In the genomic region with DNA sequence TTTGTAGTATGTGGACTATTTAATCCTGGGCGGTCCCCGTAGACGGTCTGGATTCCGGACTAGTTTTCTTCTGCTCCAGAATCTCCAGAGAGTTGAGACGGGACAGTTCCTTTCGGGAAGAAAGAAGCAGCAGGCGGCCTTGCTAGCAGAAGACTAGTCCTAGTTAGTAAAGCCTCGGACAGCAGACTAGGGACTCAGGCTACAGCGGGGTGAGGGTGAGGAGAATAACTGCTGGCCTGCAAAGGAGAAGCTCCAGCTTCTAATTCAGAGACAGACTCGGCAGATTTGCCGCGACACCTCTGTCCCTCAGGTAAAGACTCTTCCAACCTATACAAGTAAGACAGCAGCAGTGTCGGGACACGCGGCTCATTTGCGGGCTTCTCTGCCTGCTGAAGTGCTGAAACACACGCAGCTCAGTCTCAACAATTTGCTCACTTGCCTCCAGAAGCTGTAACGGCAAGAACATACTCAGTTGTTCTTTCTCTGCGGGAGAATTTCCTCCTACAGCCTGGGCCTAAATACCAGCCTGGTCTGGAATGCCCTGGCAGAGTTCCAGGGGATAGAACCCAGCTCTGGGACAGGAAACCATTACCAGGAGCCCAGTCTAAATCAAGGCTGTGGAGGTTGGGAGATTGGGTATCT, we compare ENCODE assay signal across 9 mouse cellular contexts. TPM values are rescaled to one million over a fixed set of nuclear protein-coding genes. Genes with fewer than 3 reads are reported as not detected.
A peak's percentile ranks its signal among the peaks of the same experiment; 100 is the strongest.
DNase-seq lines count a peak whose midpoint lies in the region; ATAC-seq and TF ChIP-seq lines count a peak whose summit lies in the region.
"Had no signal": no experiment of that assay in that cellular context is flagged by ENCODE, and none has a peak within 500 bp of the region (broad histone marks: within the 10 kb centered on the region; RNA-seq: fewer than 3 reads in every experiment).

No protein-coding gene starts in this region.

- H3K27ac ChIP-seq in gastrocnemius, adult 2 months: no peak overlapping the region
- no peak overlapping the region for H3K27ac ChIP-seq in hindbrain, embryonic 15.5 days (replicated peaks)
- H3K27ac ChIP-seq in midbrain, embryonic 13.5 days: no peak overlapping the region

- peak overlapping the region; percentile 83 for H3K4me2 ChIP-seq in hindbrain, embryonic 15.5 days
- peak overlapping the region; percentile 72 for H3K4me2 ChIP-seq in midbrain, embryonic 13.5 days (replicated peaks)

- intact Hi-C loops in gastrocnemius, adult 2 months (cut with DNase I): no loop called here

- ATAC-seq in hindbrain, embryonic 15.5 days (ENCODE audit: low FRiP score, low read depth): no peak
- no peak; the same call in 1 of the 2 replicates for ATAC-seq in midbrain, embryonic 13.5 days

- no peaks in the 10 kb centered on the region for H3K36me3 ChIP-seq in hindbrain, embryonic 15.5 days
- H3K36me3 ChIP-seq in midbrain, embryonic 13.5 days: no peaks in the 10 kb centered on the region

- peaks cover 17% of the 10 kb centered on the region for H3K4me1 ChIP-seq in hindbrain, embryonic 15.5 days (replicated peaks)
- H3K4me1 ChIP-seq in midbrain, embryonic 13.5 days (replicated peaks): peaks cover 16% of the 10 kb centered on the region

- no peak for DNase-seq in gastrocnemius, adult 2 months
- no peak for DNase-seq in gastrocnemius, postnatal 10 days
- peak; percentile 35 for DNase-seq in embryo, embryonic 10 days (ENCODE audit: low spot score)
- DNase-seq in gastrocnemius, adult 8-10 months (ENCODE audit: low spot score in 2 of 2): no peak
- no peak for DNase-seq in thymus, postnatal 0 days (ENCODE audit: low spot score)
- DNase-seq in adrenal gland, postnatal 14 days: no peak

- TF ChIP-seq CTCF in gastrocnemius, adult 2 months (IDR thresholded peaks at IDR 0.05): no peak

- peaks cover 18% of the 10 kb centered on the region for H3K27me3 ChIP-seq in hindbrain, embryonic 15.5 days
- H3K27me3 ChIP-seq in midbrain, embryonic 13.5 days: peaks cover 58% of the 10 kb centered on the region

- WGBS in hindbrain, embryonic 15.5 days: under 1% methylated on average over 19 of the region's 19 CpGs
- 1% methylated on average over 19 of the region's 19 CpGs for WGBS in midbrain, embryonic 13.5 days

- no peaks in the 10 kb centered on the region for H3K9me3 ChIP-seq in hindbrain, embryonic 15.5 days
- no peaks in the 10 kb centered on the region for H3K9me3 ChIP-seq in midbrain, embryonic 13.5 days

- peak overlapping the region; percentile 64 for H3K4me3 ChIP-seq in gastrocnemius, adult 2 months
- H3K4me3 ChIP-seq in hindbrain, embryonic 15.5 days: peak overlapping the region; percentile 45
- peak overlapping the region; percentile 44 for H3K4me3 ChIP-seq in midbrain, embryonic 13.5 days (replicated peaks)

- peak overlapping the region; percentile 32 for H3K9ac ChIP-seq in hindbrain, embryonic 15.5 days
- peak overlapping the region; percentile 41; the same call in 1 of the 2 replicates for H3K9ac ChIP-seq in midbrain, embryonic 13.5 days (replicated peaks)

RNA-seq across cellular contexts. Expression of a gene that starts 39.9 kb away (rescaled TPM):
- total RNA-seq in gastrocnemius, adult 2 months (2021): not detected
- not detected for total RNA-seq in gastrocnemius, postnatal 10 days (2021)
- not detected in 2 replicates for polyA plus RNA-seq in hindbrain, embryonic 15.5 days (2015; fragmentation: Nextera tagmentation; extraction: Ambion mirVana)
- polyA plus RNA-seq in midbrain, embryonic 13.5 days (2015; fragmentation: Nextera tagmentation; extraction: Ambion mirVana): not detected in 2 replicates
- total RNA-seq in gastrocnemius, adult 8-10 months (2022): not detected
- not detected in 2 replicates for polyA plus RNA-seq in thymus, postnatal 0 days (2015; fragmentation: Nextera tagmentation; extraction: Ambion mirVana)
- not detected in 2 replicates for total RNA-seq in adrenal gland, postnatal 14 days (2021)
- total RNA-seq: heart, adult 18-20 months had no signal

RNA-seq across cellular contexts. Expression of a gene that starts 51.1 kb away (rescaled TPM):
- not detected for total RNA-seq in gastrocnemius, adult 2 months (2021)
- total RNA-seq in gastrocnemius, postnatal 10 days (2021): not detected
- polyA plus RNA-seq in hindbrain, embryonic 15.5 days (2015; fragmentation: Nextera tagmentation; extraction: Ambion mirVana): not detected in 2 replicates
- not detected in 2 replicates for polyA plus RNA-seq in midbrain, embryonic 13.5 days (2015; fragmentation: Nextera tagmentation; extraction: Ambion mirVana)
- total RNA-seq in gastrocnemius, adult 8-10 months (2022): not detected
- not detected in 2 replicates for polyA plus RNA-seq in thymus, postnatal 0 days (2015; fragmentation: Nextera tagmentation; extraction: Ambion mirVana)
- total RNA-seq in adrenal gland, postnatal 14 days (2021): not detected in 2 replicates
- total RNA-seq: heart, adult 18-20 months had no signal
